Mouse (Mus musculus) midbrain, postnatal 0 days (tissue): ENCODE data around the gene Dad1. TPM values are rescaled to one million over a fixed set of nuclear protein-coding genes. Genes with fewer than 3 reads are reported as not detected.
A peak's percentile ranks its signal among the peaks of the same experiment; 100 is the strongest.

ENCODE experiments used
- ATAC-seq: fragments of 200-750 bp; cut with Nextera tagmentation; 2 replicates; pipeline ENCODE4 v1.8.0; 2017; ENCODE audit warnings: moderate number of reproducible peaks, mild to moderate bottlenecking, moderate TSS enrichment, moderate library complexity; ENCODE audit not compliant: low FRiP score
- DNase-seq: peaks from one replicate; pipeline ENCODE4 v3.0.0-alpha.2; 2015; ENCODE audit warnings: low spot score
- H3K27ac ChIP-seq: fragments of 300-500 bp; sonication (generic); 2 replicates; pipeline ENCODE4 v1.5.1; 2014; ENCODE audit warnings: low read depth, mild to moderate bottlenecking, low read length, mixed read lengths
- H3K27me3 ChIP-seq: fragments of 300-500 bp; sonication (generic); 2 replicates; pipeline ENCODE4 v1.6.1; 2014; ENCODE audit warnings: low read length, control low read depth, mixed read lengths; ENCODE audit not compliant: insufficient read depth
- H3K36me3 ChIP-seq: fragments of 300-500 bp; sonication (generic); 2 replicates; pipeline ENCODE4 v1.6.1; 2014; ENCODE audit warnings: low read length, control low read depth, mixed read lengths; ENCODE audit not compliant: insufficient read depth
- H3K4me1 ChIP-seq: fragments of 300-500 bp; sonication (generic); 2 replicates; pipeline ENCODE4 v1.6.1; 2014; ENCODE audit warnings: mild to moderate bottlenecking, control low read depth, antibody characterized with exemption, low read length, mixed read lengths; ENCODE audit not compliant: insufficient read depth
- H3K4me2 ChIP-seq: fragments of 300-500 bp; sonication (generic); 2 replicates; pipeline ENCODE4 v1.6.1; 2014; ENCODE audit warnings: low read depth, mild to moderate bottlenecking, low read length, mixed read lengths; ENCODE audit not compliant: poor library complexity, severe bottlenecking
- H3K4me3 ChIP-seq: fragments of 300-500 bp; sonication (generic); 2 replicates; pipeline ENCODE4 v1.5.1; 2014; ENCODE audit warnings: low read depth, mild to moderate bottlenecking, low read length, moderate library complexity
- H3K9ac ChIP-seq: fragments of 300-500 bp; sonication (generic); replicated peaks from 2 replicates; pipeline ENCODE4 v1.6.1; 2014; ENCODE audit warnings: mild to moderate bottlenecking, low read length, moderate library complexity, mixed read lengths; ENCODE audit not compliant: poor library complexity, severe bottlenecking
- H3K9me3 ChIP-seq: fragments of 300-500 bp; sonication (generic); 2 replicates; pipeline ENCODE4 v1.6.1; 2016; ENCODE audit warnings: low read length, control low read depth
- CTCF ChIP-seq: IDR thresholded peaks from 2 replicates; pipeline ENCODE4 v1.5.1; 2016; ENCODE audit warnings: antibody characterized with exemption, mild to moderate bottlenecking
- WGBS: fragments of 180-500 bp; shearing (Covaris S2); extraction: QIAGEN DNeasy Blood & Tissue Kit; methylation state at CpG from one replicate; pipeline ENCODE4 v1.1.7; 2014; 5-methylcytosine and 5-hydroxymethylcytosine counted together
- polyA plus RNA-seq: library from polyadenylated mRNA; unstranded; fragments of >200 nt; fragmentation: Nextera tagmentation; extraction: Ambion mirVana; gene quantifications from 2 replicates; pipeline ENCODE4 v1.2.1, GENCODE M21; 2015
- total RNA-seq: library from RNA; depleted of rRNA; stranded (reverse); fragments of >200 nt; gene quantifications from 2 replicates; pipeline ENCODE4 v1.2.3, GENCODE M21; 2014

Dad1 gene
- total and polyA plus RNA-seq, 2 experiments from 2014 or later = 263 to 394 TPM

- no peak for DNase-seq
- Histone ChIP-seq H3K27me3 (no peaks in the 10 kb centered on the region), H3K27ac (no peak overlapping the region), H3K9ac (no peak overlapping the region), H3K36me3 (no peaks in the 10 kb centered on the region), H3K4me2 (no peak overlapping the region), H3K4me1 (peaks cover 8% of the 10 kb centered on the region; the same call in 1 of the 2 replicates), H3K4me3 (no peak overlapping the region), H3K9me3 (no peaks in the 10 kb centered on the region)
- no peak for TF ChIP-seq CTCF
- ATAC-seq = no peak; the same call in 1 of the 2 replicates
- 57% methylated on average over 16 of the region's 16 CpGs for WGBS
Measured at GRCm38 (mm10) chr14:54226911-54227811, 26.7 kb downstream of the Dad1 start.

- Histone ChIP-seq H3K4me3 (no peak overlapping the region), H3K27me3 (no peaks in the 10 kb centered on the region), H3K27ac (no peak overlapping the region), H3K9me3 (no peaks in the 10 kb centered on the region), H3K4me1 (peaks cover 8% of the 10 kb centered on the region; the same call in 1 of the 2 replicates), H3K36me3 (no peaks in the 10 kb centered on the region), H3K9ac (no peak overlapping the region), H3K4me2 (no peak overlapping the region)
- DNase-seq = no peak
- 82% methylated on average over 11 of the region's 11 CpGs for WGBS
- no peak for TF ChIP-seq CTCF
- no peak for ATAC-seq
Measured at GRCm38 (mm10) chr14:54225725-54226124, 28.2 kb downstream of the Dad1 start.

GRCm38 (mm10) chr14:54224484-54225467 lies 29.1 kb downstream of the Dad1 start:
- H3K4me1 ChIP-seq = peaks cover 8% of the 10 kb centered on the region; the same call in 1 of the 2 replicates
- peak; percentile 50 for DNase-seq
- H3K27ac ChIP-seq = no peak overlapping the region
- H3K36me3 ChIP-seq = no peaks in the 10 kb centered on the region
- no peaks in the 10 kb centered on the region for H3K9me3 ChIP-seq
- H3K4me2 ChIP-seq = no peak overlapping the region
- TF ChIP-seq CTCF = no peak
- no peak overlapping the region for H3K9ac ChIP-seq
- no peak for ATAC-seq
- H3K4me3 ChIP-seq = no peak overlapping the region
- H3K27me3 ChIP-seq = no peaks in the 10 kb centered on the region
- WGBS = 47% methylated on average over 16 of the region's 16 CpGs

- Histone ChIP-seq H3K4me2 (no peak overlapping the region), H3K9ac (no peak overlapping the region), H3K36me3 (no peaks in the 10 kb centered on the region), H3K9me3 (no peaks in the 10 kb centered on the region), H3K4me3 (no peak overlapping the region), H3K27me3 (no peaks in the 10 kb centered on the region), H3K4me1 (peaks cover 5% of the 10 kb centered on the region; the same call in 1 of the 2 replicates), H3K27ac (no peak overlapping the region)
- no peak for TF ChIP-seq CTCF
- DNase-seq = no peak
- 95% methylated on average over 5 of the region's 5 CpGs for WGBS
- no peak for ATAC-seq
Measured at GRCm38 (mm10) chr14:54224064-54224417, 29.9 kb downstream of the Dad1 start.

GRCm38 (mm10) chr14:54223315-54224063 lies 30.4 kb downstream of the Dad1 start:
- no peaks in the 10 kb centered on the region for H3K9me3 ChIP-seq
- TF ChIP-seq CTCF = no peak
- H3K4me3 ChIP-seq = no peak overlapping the region
- H3K9ac ChIP-seq = no peak overlapping the region
- no peak overlapping the region for H3K4me2 ChIP-seq
- no peak for ATAC-seq
- 62% methylated on average over 13 of the region's 13 CpGs for WGBS
- H3K27me3 ChIP-seq = no peaks in the 10 kb centered on the region
- no peak overlapping the region for H3K27ac ChIP-seq
- H3K36me3 ChIP-seq = no peaks in the 10 kb centered on the region
- H3K4me1 ChIP-seq = 0 out of 2 replicates have a peak, but pooled peaks cover under 1% of the 10 kb centered on the region
- no peak for DNase-seq
